Mouse (Mus musculus): ENCODE data around the gene Adh6a.

The Adh6a gene

GRCm38 (mm10) chr3:138312965-138313364 lies at the start of gene Adh6a:
Gene Adh6a (plus strand): TSS chr3:138313286.
- DNase-seq (ENCODE audit: low spot score in 2 of 2) = no peak

DNA sequence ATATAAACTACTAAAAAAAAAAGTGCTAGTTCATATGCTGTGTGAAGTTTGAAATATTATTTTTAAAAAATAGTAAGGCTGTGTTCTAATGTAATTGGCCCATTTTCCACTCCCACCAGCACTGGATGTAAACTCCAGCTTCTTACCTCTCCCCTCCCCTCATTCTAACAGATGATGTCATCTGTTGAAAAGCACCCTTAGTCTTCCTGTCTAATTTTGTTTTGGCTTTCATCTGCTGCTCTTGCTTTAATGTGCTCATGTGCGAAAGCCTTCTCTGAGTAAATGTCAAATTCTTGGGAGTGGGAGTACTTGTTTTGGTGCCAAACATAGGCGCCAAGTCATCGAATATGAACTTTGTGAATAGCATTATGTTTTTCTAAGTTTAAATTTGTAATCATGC lies 48.4 kb upstream of the Adh6a start:
- no peak for DNase-seq (ENCODE audit: low spot score in 2 of 2)

DNA sequence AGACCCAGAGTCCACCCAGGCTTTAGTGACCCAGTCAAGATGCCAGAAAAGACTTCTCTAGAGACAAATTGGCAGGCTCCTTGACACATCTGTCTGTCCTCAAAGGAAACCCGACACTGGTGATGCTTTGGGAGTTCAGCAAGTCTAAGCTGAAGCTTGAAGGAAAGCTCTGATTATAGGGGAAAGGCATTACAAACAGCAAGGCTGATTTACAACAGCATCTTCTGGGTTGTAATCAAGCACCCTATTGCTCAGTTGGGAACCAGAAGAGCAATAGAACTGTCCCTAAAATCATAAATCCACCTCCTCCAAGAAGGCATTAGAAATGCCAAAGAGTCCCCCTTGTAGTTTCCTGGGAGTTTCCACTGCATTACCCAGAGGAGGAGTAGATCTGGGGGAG lies 42.6 kb upstream of the Adh6a start:
- peak in 1 of 2 experiments; percentile 22 for DNase-seq (ENCODE audit: low spot score in 2 of 2)

GRCm38 (mm10) chr3:138271297-138271696 lies 41.8 kb upstream of the Adh6a start:
- no peak for DNase-seq (ENCODE audit: low spot score in 2 of 2)

GRCm38 (mm10) chr3:138273080-138273479 lies 40.0 kb upstream of the Adh6a start:
- no peak for DNase-seq (ENCODE audit: low spot score in 2 of 2)

- DNase-seq (ENCODE audit: low spot score in 2 of 2) = no peak
Measured at GRCm38 (mm10) chr3:138275100-138275499, 38.0 kb upstream of the Adh6a start.

GRCm38 (mm10) chr3:138282556-138282955 lies 30.5 kb upstream of the Adh6a start:
- no peak for DNase-seq (ENCODE audit: low spot score in 2 of 2)

GRCm38 (mm10) chr3:138283831-138284230 lies 29.3 kb upstream of the Adh6a start:
- no peak for DNase-seq (ENCODE audit: low spot score in 2 of 2)

GRCm38 (mm10) chr3:138285986-138286385 lies 27.1 kb upstream of the Adh6a start:
- DNase-seq (ENCODE audit: low spot score in 2 of 2) = no peak

GRCm38 (mm10) chr3:138287686-138288085 lies 25.4 kb upstream of the Adh6a start:
- DNase-seq (ENCODE audit: low spot score in 2 of 2) = no peak

GRCm38 (mm10) chr3:138290672-138291071 lies 22.4 kb upstream of the Adh6a start:
- no peak for DNase-seq (ENCODE audit: low spot score in 2 of 2)

DNA sequence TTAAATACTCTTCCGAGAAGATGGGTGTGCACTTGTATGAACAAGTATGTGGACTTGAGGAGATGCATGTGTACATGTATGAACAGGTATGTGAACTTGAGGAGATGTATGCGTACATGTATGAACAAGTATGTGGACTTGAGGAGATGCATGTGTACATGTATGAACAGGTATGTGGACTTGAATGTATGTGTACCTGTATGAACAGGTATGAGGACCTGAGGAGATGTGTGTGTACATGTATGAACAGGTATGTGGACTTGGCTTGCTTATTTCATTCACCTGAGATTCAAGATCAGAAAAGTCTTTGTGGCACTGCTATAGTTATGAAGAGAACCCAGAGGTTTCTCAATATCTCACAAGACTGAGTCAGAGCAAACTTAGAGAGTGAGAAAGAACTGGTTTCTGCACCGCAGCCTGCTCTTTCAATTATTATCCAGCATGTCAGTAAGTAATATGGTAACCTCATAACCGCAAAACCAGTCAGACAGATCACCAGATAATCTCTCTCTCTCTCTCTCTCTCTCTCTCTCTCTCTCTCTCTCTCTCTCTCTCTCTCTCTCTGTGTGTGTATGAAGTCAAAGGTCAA lies 21.5 kb upstream of the Adh6a start:
- DNase-seq (ENCODE audit: low spot score in 2 of 2) = no peak

- no peak for DNase-seq (ENCODE audit: low spot score in 2 of 2)
Measured at GRCm38 (mm10) chr3:138293298-138293895, 19.7 kb upstream of the Adh6a start.

- no peak for DNase-seq (ENCODE audit: low spot score in 2 of 2)
Measured at GRCm38 (mm10) chr3:138300130-138300529, 13.0 kb upstream of the Adh6a start.

DNA sequence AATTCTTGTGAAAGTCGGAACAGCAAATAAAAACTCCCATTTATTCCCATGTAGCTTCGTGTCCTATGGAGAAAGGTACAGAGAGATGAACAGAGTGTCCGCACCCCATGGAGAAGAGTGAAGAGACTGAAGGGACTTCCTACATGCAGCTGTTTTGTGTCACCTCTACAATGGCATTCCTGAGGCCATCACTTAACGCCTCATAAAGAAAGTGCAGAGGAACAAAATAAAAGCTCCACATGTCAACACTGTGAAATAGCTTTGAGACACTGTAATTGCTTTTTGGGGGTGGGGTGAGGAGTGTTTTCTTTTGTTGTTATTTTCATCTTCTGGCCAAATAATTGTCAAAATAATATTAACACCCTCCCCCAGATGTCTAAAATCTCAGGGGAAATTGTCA lies 10.4 kb upstream of the Adh6a start:
- no peak for DNase-seq (ENCODE audit: low spot score in 2 of 2)

DNA sequence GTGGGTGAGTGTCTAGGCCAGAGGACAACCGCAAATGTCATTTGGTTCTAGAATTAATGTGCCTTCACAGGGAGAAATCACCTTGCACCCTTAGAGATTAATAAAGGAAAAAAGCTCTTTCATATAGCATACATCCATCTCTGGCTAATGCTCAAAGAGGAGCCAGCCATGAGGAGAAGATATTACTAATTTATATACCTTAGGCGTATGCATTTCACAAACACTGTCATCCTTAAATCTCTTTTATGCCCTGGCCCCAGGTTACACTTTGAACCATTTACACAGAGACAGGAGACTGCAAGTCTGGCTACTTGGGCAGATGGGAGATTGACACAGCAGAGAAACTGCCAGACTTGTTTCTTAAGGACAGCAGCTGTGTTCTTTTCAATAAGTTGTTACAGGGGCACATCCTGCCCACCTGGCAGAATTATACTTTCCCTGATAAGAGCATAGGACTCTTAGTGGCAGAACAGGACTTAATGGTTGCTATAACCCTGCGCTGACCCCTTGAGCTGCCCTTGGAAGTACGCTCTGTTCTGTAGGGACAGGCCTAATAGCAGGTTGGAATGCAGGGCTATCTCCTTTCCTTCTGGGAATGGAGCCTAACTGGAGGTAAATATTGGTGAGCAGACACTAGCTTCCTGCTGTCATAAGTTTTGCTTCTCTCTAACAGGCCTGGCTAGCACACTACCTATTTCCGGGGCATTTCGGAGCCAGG lies 9.2 kb upstream of the Adh6a start:
- no peak for DNase-seq (ENCODE audit: low spot score in 2 of 2)

DNA sequence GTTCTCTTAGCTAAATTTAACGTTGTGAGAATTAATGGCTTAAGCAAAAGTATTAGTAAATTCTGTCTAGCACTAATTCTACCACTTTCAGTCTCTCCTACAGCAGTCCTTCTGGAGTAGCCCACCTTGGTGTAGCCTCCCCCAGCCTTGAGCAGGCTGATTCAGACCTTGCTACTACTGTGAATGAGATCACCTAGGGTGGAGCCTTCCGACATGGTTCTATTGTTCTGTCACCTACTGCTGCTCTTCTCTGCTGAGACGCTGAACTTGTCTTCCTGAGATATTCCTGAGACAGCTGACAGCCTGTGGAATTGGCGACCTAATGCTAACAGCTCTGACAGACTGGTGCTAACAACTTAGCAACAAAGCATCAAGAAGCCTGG lies 8.6 kb upstream of the Adh6a start:
- no peak for DNase-seq (ENCODE audit: low spot score in 2 of 2)

DNA sequence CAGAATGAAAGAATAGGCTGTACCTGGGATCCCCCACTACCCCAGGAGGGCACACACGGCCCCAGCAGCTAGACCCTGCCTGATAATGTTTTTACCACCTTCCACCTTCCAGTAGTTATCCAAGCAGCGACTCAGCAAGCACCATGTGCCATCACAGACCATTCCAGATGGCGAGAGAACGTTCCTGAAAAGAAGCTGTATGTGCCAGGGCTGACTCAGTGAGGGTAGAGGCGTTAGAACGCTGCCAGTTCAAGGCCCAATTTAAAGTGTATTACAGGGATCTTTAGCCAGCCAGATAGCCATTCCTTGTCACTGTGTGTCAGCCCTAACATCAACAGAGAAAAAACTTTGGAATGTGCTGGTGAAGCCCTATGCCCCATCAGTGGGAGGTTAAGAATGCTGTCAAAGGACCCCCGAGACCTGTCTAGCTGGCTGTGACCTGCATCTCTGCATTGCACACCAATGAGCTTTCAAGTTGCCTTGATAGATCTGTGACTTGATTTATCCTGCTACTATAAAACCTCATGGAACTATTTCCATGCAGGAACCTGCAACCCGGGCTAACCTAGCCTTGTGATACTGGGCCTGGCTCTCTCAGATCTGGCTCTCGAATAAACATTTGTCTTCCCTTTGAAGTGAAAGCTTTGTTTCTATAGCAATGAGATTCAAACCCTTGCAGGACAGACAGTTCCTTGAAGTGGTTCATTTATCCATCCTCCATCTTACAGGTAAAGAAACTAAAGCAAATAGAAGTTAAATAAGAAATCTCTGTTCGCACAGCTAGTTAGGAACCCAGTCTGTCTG lies 7.4 kb upstream of the Adh6a start:
- no peak for DNase-seq (ENCODE audit: low spot score in 2 of 2)

DNA sequence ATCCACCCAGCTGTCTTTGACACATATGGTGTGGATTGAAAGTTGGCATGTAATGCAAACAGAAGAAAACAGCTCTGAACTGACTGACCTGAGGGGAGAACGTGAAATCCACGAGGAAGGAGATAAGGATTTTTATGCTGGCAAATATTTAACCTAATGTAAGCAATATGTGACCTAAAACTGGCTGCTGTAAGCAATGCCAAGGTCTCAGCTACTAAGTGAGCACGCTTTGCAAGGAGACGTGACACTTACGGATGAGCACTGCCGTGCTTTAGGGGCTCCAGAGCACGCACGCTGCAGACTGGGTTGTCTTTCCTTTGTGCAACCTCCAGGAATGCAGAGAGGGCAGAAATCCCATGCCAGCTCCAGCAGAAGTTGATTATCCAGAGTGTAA lies 6.8 kb upstream of the Adh6a start:
- DNase-seq (ENCODE audit: low spot score in 2 of 2) = no peak

DNA sequence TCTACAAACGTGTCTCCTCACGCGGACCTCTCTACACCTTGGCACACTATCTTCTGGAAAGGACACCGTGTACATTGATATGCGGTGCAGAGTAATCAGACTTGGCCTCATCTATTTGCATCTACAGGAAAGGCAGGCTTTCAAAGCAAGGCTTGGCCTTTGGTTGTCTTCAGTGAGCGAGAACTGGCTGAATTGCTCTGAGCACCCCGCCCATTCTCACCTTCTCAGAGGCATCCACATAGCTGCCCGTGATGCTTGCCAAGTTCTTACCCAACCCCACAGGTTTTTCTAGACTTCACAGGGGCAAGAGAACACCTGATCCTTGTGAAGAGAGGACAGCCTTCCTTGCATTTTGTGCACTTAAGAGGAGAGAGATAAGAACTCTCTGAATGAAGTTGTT lies 3.2 kb upstream of the Adh6a start:
- DNase-seq (ENCODE audit: low spot score in 2 of 2) = no peak

DNA sequence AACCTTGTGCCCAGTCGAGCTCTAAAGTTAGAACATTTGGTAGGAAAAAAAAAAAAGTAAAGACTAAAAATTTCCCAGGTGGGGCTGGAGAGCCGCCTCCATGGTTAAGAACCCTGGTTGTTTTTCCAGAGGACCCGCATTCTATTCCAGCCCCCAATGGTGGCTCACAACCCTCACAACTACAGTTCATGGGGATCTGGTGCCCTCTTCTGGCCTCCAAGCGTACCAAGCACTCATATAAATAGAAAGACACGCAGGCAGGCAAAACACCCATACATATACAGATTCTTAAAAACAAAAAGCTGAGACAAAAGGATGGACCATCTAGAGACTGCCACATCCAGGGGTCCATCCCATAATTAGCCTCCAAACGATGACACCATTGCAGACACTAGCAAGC lies 2.1 kb upstream of the Adh6a start:
- no peak for DNase-seq (ENCODE audit: low spot score in 2 of 2)

GRCm38 (mm10) chr3:138316908-138317472 lies 3.9 kb downstream of the Adh6a start:
- DNase-seq (ENCODE audit: low spot score in 2 of 2) = no peak

Measured in urinary bladder, adult 18-20 months (tissue).